Mouse (Mus musculus) ES-Bruce4 (cell line): ENCODE data around the gene Ccr1. TPM values are rescaled to one million over a fixed set of nuclear protein-coding genes. Genes with fewer than 3 reads are reported as not detected.

ENCODE experiments used
- H3K27ac ChIP-seq: 2 replicates; pipeline ENCODE4 v1.5.1; 2012; ENCODE audit warnings: low read length, inconsistent platforms; ENCODE audit not compliant: insufficient read depth
- H3K27me3 ChIP-seq: 2 replicates; pipeline ENCODE4 v1.6.1; 2012; ENCODE audit warnings: mild to moderate bottlenecking, low read length, inconsistent platforms; ENCODE audit not compliant: control insufficient read depth, poor library complexity, insufficient read depth, severe bottlenecking
- H3K36me3 ChIP-seq: 2 replicates; pipeline ENCODE4 v1.6.1; 2012; ENCODE audit warnings: inconsistent platforms, mild to moderate bottlenecking, low read length, moderate library complexity; ENCODE audit not compliant: control insufficient read depth, poor library complexity, insufficient read depth, severe bottlenecking
- H3K4me1 ChIP-seq: one replicate; pipeline ENCODE4 v1.8.1; 2011; ENCODE audit warnings: low read length; ENCODE audit not compliant: control insufficient read depth, insufficient read depth
- H3K4me3 ChIP-seq: 2 replicates; pipeline ENCODE4 v1.5.1; 2011; ENCODE audit warnings: low read depth, mild to moderate bottlenecking, low read length
- H3K9ac ChIP-seq: 2 replicates; pipeline ENCODE4 v1.6.1; 2012; ENCODE audit warnings: low read depth, mild to moderate bottlenecking, inconsistent platforms; ENCODE audit not compliant: poor library complexity, severe bottlenecking
- H3K9me3 ChIP-seq: replicated peaks from 2 replicates; pipeline ENCODE4 v1.6.1; 2012; ENCODE audit warnings: mild to moderate bottlenecking, low read length, inconsistent platforms; ENCODE audit not compliant: control insufficient read depth, poor library complexity, insufficient read depth, severe bottlenecking
- CTCF ChIP-seq: IDR thresholded peaks from one replicate; pipeline ENCODE4 v1.8.1; 2011; ENCODE audit warnings: low read depth, low read length
- EP300 ChIP-seq: IDR thresholded peaks from 2 replicates; pipeline ENCODE4 v1.6.1; 2011; ENCODE audit warnings: low read depth, low read length; ENCODE audit not compliant: insufficient read depth
- POLR2A ChIP-seq: IDR thresholded peaks from one replicate; pipeline ENCODE4 v1.8.1; 2011; ENCODE audit warnings: low read length; ENCODE audit not compliant: insufficient read depth
- polyA plus RNA-seq: library from polyadenylated mRNA; stranded (reverse); fragments of >200 nt; gene quantifications from 2 replicates; pipeline ENCODE4 v1.2.4, GENCODE M21; 2011; ENCODE audit warnings: low read depth; ENCODE audit not compliant: missing spikeins, insufficient read depth, insufficient read length

Gene Ccr1
- not detected in 2 replicates for polyA plus RNA-seq

DNA sequence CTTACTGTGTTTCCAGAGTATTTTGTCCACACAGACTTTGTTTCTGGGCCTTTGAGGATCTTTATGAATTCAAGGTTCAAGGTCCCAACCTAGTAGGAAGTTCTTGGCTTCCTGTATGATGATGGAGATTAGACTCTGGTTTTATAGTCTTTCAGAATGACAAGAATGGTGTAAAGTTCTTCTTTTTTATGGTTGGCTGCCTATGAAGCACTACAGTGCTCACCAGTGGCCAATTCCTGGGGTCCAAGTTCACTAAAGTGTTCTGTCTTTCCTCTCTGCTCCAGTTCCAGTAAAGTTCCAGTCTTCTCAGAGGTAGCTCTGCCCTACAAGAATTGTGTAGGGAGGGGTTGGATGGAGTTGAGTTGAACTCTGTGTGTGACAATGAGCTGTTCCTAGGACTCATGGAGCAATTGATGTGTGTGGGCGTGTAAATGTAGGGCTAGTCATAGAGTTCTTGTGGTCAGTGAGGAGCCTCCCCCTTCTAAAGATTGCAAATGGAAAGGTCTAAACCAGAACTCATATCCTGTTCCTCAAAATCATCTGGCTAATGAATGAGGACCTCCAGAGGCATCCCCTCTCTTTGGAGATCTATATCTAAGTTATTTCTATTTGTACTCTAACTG, at the start of gene Ccr1:
Gene Ccr1, minus strand, starts transcription at position 403 of the 623 bp plus-strand sequence.
- H3K9me3 ChIP-seq = no peaks in the 10 kb centered on the region
- no peak within 1 kb of the TSS for H3K27ac ChIP-seq
- H3K4me1 ChIP-seq = no peaks in the 10 kb centered on the region
- no peaks in the 10 kb centered on the region for H3K27me3 ChIP-seq
- no peak within 1 kb of the TSS for H3K4me3 ChIP-seq
- no peaks in the 10 kb centered on the region for H3K36me3 ChIP-seq
- TF ChIP-seq POLR2A (no peak), CTCF (no peak), EP300 (no peak)
- no peak within 1 kb of the TSS for H3K9ac ChIP-seq

DNA sequence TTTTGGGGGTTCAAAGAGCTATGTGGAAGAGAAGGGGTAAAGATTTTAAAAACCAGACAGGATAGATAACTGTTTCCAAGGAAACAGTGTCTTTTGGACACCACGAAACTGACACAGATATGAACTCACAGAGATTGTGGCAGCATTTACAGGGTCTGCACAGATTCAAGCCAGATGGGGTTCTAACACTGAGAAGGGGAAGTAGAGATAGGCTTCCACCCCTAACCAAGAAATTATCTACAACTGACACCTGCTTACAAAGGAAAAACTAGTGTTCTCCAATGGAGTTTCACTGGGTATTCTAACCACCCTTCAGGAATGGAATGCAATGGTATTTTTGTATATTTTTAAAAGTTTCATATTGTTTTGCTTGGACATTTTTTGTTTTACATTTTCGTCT, 47.6 kb upstream of the Ccr1 start:
- Histone ChIP-seq H3K27ac (no peak overlapping the region), H3K9me3 (no peaks in the 10 kb centered on the region), H3K4me1 (no peaks in the 10 kb centered on the region), H3K36me3 (no peaks in the 10 kb centered on the region), H3K27me3 (no peaks in the 10 kb centered on the region), H3K4me3 (no peak overlapping the region), H3K9ac (no peak overlapping the region)
- no peak for TF ChIP-seq EP300
- TF ChIP-seq POLR2A = no peak
- TF ChIP-seq CTCF = no peak

DNA sequence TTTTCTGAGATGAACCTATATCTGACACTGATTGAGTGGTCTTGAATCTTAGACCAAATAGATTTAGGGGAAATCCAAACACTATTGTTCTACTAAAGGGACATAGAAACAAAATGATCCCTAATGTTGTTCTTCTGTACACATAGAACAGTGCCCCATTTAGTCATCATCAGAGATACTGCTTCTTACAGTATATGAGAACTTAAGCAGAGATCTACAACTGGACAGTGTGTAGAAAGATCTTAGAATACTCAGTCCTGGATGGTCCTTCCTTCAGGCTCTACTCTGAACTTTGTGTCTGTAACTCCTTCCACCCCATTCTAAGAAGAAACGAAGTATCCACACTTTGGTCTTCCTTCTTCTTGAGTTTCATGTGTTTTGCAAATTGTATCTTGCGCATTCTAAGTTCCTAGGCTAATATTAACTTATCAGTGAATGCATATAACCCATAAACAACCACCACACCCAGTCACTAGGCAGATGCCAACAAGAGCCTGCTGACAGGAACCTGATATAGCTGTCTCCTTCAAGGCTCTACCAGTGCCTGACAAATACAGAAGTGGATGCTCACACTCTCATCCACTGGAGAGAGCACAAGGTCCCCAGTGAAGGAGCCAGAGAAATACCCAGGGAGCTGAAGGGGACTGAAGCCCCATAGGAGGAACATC, 46.6 kb upstream of the Ccr1 start:
- Histone ChIP-seq H3K27ac (no peak overlapping the region), H3K4me3 (no peak overlapping the region), H3K27me3 (no peaks in the 10 kb centered on the region), H3K9ac (no peak overlapping the region), H3K4me1 (no peaks in the 10 kb centered on the region), H3K36me3 (no peaks in the 10 kb centered on the region), H3K9me3 (no peaks in the 10 kb centered on the region)
- TF ChIP-seq EP300 (no peak), POLR2A (no peak), CTCF (no peak)

DNA sequence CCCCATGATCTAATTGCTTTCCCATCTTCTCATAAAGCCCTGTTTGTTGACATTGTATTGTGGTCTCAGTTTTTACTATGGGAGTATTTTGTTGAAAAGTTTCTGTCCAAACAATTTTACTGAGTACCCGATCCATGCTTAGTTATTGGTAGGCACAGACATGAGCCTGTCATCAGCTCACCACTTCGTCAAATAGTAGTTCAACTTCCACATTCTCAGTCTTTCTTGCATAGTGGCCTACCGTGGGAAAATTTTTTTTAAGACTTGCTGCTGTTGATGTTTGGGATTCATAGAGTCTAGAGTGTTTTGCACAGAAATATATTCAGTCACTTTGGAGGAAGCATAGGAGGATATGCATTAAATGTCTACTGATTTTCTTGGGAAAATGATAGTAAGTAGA, 44.8 kb upstream of the Ccr1 start:
- Histone ChIP-seq H3K36me3 (no peaks in the 10 kb centered on the region), H3K27ac (no peak overlapping the region), H3K9me3 (no peaks in the 10 kb centered on the region), H3K9ac (no peak overlapping the region), H3K4me1 (no peaks in the 10 kb centered on the region), H3K4me3 (no peak overlapping the region), H3K27me3 (no peaks in the 10 kb centered on the region)
- no peak for TF ChIP-seq EP300
- no peak for TF ChIP-seq CTCF
- TF ChIP-seq POLR2A = no peak

DNA sequence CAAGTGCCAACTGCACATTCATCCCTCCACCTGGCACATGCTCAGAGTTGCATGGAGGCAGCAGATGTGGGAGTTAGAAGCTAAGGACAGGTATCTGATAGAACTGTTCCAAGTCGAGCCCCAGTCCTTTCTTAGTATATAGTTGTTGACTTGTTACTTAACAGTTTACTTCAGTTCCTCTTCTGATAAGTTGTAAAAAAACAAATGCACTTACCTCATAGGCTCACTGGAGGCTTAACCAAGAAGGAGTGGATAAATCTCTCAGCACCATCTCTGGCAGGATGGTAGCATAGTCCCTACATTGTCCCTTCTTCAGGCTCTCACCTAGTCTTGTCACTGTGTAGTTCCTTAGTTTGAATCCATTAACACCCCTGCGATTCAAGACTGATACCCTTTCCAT, 44.2 kb upstream of the Ccr1 start:
- H3K4me3 ChIP-seq = no peak overlapping the region
- H3K9ac ChIP-seq = no peak overlapping the region
- no peak for TF ChIP-seq CTCF
- TF ChIP-seq EP300 = no peak
- TF ChIP-seq POLR2A = no peak
- H3K9me3 ChIP-seq = no peaks in the 10 kb centered on the region
- no peaks in the 10 kb centered on the region for H3K36me3 ChIP-seq
- no peaks in the 10 kb centered on the region for H3K4me1 ChIP-seq
- no peak overlapping the region for H3K27ac ChIP-seq
- no peaks in the 10 kb centered on the region for H3K27me3 ChIP-seq

DNA sequence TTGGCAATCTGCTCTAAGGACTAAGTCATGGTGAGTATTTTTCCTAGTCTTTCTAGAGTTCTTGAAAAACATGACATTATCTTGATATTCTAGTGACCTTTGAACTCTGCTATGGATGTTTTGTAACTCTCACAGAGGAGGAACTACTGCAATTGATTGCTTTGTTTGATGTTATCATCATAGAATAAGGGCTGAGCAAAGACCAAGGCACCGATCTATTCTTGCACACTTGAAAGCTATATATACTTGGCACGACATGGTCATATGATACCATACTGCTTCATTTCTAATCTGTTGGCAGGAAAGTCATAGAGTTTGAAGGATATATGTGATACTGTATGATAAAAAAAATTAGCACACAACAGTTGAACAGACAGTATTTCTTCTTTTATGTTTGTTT, 31.3 kb upstream of the Ccr1 start:
- Histone ChIP-seq H3K4me3 (no peak overlapping the region), H3K27ac (no peak overlapping the region), H3K4me1 (no peaks in the 10 kb centered on the region), H3K9me3 (no peaks in the 10 kb centered on the region), H3K9ac (no peak overlapping the region), H3K27me3 (no peaks in the 10 kb centered on the region), H3K36me3 (no peaks in the 10 kb centered on the region)
- TF ChIP-seq CTCF (no peak), EP300 (no peak), POLR2A (no peak)
